Mouse (Mus musculus) kidney, embryonic 16.5 days (tissue): ENCODE measurements around the gene Tgfa. TPM values are rescaled to one million over a fixed set of nuclear protein-coding genes. Genes with fewer than 3 reads are reported as not detected.

Source experiments
- ATAC-seq: fragments of 200-750 bp; cut with Nextera tagmentation; 2 replicates; pipeline ENCODE4 v1.8.0; 2017; ENCODE audit warnings: moderate TSS enrichment; ENCODE audit not compliant: low FRiP score, low TSS enrichment
- H3K27ac ChIP-seq: fragments of 300-500 bp; sonication (generic); 2 replicates; pipeline ENCODE4 v1.5.1; 2014; ENCODE audit warnings: low read length
- H3K27me3 ChIP-seq: fragments of 300-500 bp; sonication (generic); 2 replicates; pipeline ENCODE4 v1.6.1; 2014; ENCODE audit warnings: low read length, control low read depth, mixed read lengths; ENCODE audit not compliant: insufficient read depth
- H3K36me3 ChIP-seq: fragments of 300-500 bp; sonication (generic); 2 replicates; pipeline ENCODE4 v1.6.1; 2014; ENCODE audit warnings: low read length, control low read depth, mixed read lengths; ENCODE audit not compliant: insufficient read depth
- H3K4me1 ChIP-seq: fragments of 300-500 bp; sonication (generic); 2 replicates; pipeline ENCODE4 v1.6.1; 2014; ENCODE audit warnings: low read length, control low read depth, mixed read lengths; ENCODE audit not compliant: insufficient read depth
- H3K4me2 ChIP-seq: fragments of 300-500 bp; sonication (generic); replicated peaks from 2 replicates; pipeline ENCODE4 v1.6.1; 2014; ENCODE audit warnings: low read depth, low read length
- H3K4me3 ChIP-seq: fragments of 300-500 bp; sonication (generic); 2 replicates; pipeline ENCODE4 v1.5.1; 2014; ENCODE audit warnings: mild to moderate bottlenecking, low read length
- H3K9ac ChIP-seq: fragments of 300-500 bp; sonication (generic); replicated peaks from 2 replicates; pipeline ENCODE4 v1.6.1; 2014; ENCODE audit warnings: low read length
- H3K9me3 ChIP-seq: fragments of 300-500 bp; sonication (generic); 2 replicates; pipeline ENCODE4 v1.6.1; 2016; ENCODE audit warnings: low read length, control low read depth
- WGBS: fragments of 180-500 bp; shearing (Covaris S2); extraction: QIAGEN DNeasy Blood & Tissue Kit; methylation state at CpG from one replicate; pipeline ENCODE4 v1.1.7; 2014; 5-methylcytosine and 5-hydroxymethylcytosine counted together
- polyA plus RNA-seq: library from polyadenylated mRNA; unstranded; fragments of >200 nt; fragmentation: Nextera tagmentation; extraction: Ambion mirVana; gene quantifications from 2 replicates; pipeline ENCODE4 v1.2.1, GENCODE M21; 2015

Tgfa gene
- polyA plus RNA-seq, 1 experiment from 2014 or later: 7.7 TPM

DNA sequence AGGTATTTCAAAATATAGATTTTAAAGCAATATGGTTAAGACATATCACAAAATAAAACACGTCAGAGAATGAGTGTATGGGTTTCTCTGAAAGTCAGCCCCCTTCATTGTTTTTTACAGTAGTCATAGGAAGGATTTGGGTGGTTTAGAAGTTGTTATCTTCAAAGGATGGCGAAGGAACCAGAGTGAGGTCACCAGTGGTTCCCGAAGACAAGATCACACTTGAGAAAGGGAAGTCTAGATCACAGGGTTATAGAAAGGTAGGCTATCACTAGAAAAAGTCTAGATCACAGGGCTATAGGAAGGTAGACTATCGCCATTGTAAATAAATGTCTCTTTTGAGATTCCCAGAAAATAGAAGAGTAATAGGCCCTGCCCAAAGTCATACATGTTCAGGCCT lies 23.7 kb downstream of the Tgfa start:
- Histone ChIP-seq H3K27ac (no peak overlapping the region), H3K4me3 (no peak overlapping the region), H3K27me3 (no peaks in the 10 kb centered on the region), H3K36me3 (no peaks in the 10 kb centered on the region), H3K9ac (no peak overlapping the region), H3K4me1 (peaks cover 12% of the 10 kb centered on the region), H3K4me2 (no peak overlapping the region), H3K9me3 (no peaks in the 10 kb centered on the region)
- no peak for ATAC-seq
- 86% methylated on average over 4 of the region's 4 CpGs for WGBS

DNA sequence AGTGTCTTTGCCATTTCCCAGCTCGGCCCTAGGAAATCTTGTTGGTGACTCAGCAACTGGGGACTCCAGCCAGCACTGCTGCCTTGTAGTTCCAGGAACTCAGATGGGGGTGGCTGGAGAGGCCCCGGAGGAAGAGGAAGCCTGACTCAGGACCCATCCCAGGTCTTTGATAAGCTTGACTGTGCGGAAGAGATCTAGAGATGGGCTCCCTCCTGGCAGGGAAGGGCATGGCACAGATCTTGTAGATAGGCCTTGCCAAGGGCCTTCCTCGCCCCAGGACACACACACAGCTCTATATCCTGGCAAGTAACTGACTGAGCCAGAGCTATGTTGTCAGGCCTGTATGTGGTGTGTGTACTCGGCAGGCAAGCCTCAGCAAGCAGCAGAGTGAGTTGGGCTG lies 24.5 kb downstream of the Tgfa start:
- H3K4me2 ChIP-seq: no peak overlapping the region
- no peaks in the 10 kb centered on the region for H3K9me3 ChIP-seq
- no peaks in the 10 kb centered on the region for H3K36me3 ChIP-seq
- H3K9ac ChIP-seq: no peak overlapping the region
- peaks cover 13% of the 10 kb centered on the region for H3K4me1 ChIP-seq
- ATAC-seq: no peak
- peak overlapping the region; percentile 10; the same call in 1 of the 2 replicates for H3K27ac ChIP-seq
- H3K27me3 ChIP-seq: no peaks in the 10 kb centered on the region
- WGBS: 76% methylated on average over 5 of the region's 5 CpGs
- no peak overlapping the region for H3K4me3 ChIP-seq

DNA sequence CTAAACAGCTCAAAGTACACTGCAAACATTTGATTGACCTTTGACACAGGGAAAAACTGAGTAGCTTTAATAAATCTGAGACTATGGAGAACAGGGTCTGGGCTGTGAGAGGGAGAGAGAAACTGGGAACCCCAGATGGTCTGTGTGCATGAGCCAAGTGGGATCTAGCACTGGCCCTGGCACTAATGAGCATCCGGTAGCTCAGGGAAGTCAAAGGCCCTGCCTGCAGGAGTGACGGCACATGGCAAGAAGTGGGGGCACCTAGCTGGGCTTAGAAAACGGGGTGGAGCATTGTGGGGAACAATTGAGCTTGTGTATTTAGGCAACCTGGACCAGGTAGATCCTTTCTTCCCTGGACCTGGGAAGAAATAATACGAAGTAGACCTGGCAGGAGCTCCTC lies 25.1 kb downstream of the Tgfa start:
- Histone ChIP-seq H3K27me3 (no peaks in the 10 kb centered on the region), H3K36me3 (no peaks in the 10 kb centered on the region), H3K4me3 (no peak overlapping the region), H3K4me1 (peaks cover 13% of the 10 kb centered on the region), H3K27ac (no peak overlapping the region), H3K9me3 (no peaks in the 10 kb centered on the region), H3K9ac (no peak overlapping the region), H3K4me2 (no peak overlapping the region)
- ATAC-seq: no peak
- 85% methylated on average over 4 of the region's 4 CpGs for WGBS

DNA sequence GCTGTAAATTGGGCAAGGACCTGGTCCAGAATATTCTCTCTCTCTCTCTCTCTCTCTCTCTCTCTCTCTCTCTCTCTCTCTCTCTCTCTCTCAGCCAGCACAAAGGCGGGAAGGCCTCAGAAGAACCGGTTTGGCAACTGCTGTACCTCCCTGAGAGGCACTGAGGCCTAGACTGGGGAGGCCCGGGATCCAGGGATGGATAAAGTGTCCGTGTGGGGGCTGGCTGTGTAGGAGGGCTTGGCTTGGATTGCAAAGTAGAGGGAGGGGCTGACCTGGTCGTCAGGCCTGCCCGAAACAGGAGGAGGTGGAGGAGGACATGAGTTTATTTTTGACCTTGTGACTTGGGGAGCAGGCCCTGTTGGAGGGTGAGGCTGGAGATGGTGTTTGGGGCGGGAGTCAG lies 27.4 kb downstream of the Tgfa start:
- Histone ChIP-seq H3K4me3 (no peak overlapping the region), H3K27me3 (no peaks in the 10 kb centered on the region), H3K4me2 (no peak overlapping the region), H3K4me1 (peaks cover 13% of the 10 kb centered on the region), H3K36me3 (no peaks in the 10 kb centered on the region), H3K9me3 (no peaks in the 10 kb centered on the region), H3K27ac (peak overlapping the region; percentile 57), H3K9ac (no peak overlapping the region)
- peak; percentile 84 for ATAC-seq
- 17% methylated on average over 7 of the region's 7 CpGs for WGBS

DNA sequence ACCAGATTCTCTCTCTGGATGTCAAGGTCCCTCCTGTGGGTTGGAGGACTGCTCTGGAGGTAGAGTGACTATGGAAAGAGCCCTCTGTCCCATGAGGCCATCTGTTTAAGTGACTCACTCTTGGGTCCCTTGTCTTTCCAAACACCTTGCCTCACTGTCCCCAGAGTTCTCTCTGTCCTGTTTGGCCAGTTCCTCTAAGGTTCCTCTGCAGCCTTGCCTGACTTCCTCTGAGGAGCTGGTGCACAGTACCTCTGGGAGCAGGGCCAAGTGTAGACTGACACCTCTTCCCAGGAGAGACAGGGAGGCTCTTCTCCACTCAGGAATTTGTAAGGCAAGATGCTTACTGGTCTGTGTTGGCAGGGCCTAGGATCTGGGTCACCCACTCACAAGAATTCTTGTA lies 30.6 kb downstream of the Tgfa start:
- no peak overlapping the region for H3K4me2 ChIP-seq

DNA sequence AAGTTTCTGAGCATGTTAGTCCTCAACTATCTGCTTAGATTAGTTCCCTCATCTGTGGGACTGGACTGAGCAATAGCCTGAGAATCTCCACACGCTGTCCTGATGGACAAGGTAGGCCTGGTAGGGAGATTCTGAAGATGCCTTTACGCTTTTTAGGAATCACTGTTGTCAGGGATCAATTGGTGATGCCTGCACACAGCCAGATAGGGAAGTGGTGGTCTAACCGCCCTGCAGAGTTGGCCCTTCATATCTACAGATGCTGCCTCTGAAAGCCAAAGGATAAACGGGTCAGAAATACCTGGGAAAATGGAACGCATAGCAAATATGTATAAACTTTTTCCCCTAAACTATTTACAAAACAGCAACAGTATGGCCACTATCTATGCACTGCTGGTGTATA lies 37.3 kb downstream of the Tgfa start:
- Histone ChIP-seq H3K4me1 (peaks cover 8% of the 10 kb centered on the region), H3K27ac (no peak overlapping the region), H3K4me2 (no peak overlapping the region), H3K9ac (no peak overlapping the region), H3K27me3 (no peaks in the 10 kb centered on the region), H3K9me3 (no peaks in the 10 kb centered on the region), H3K4me3 (no peak overlapping the region), H3K36me3 (no peaks in the 10 kb centered on the region)
- no peak for ATAC-seq
- 94% methylated on average over 5 of the region's 5 CpGs for WGBS

More for the DNA sequence above, 30.6 kb downstream of the Tgfa start:
- Histone ChIP-seq H3K9ac (no peak overlapping the region), H3K4me1 (peaks cover 13% of the 10 kb centered on the region), H3K36me3 (no peaks in the 10 kb centered on the region), H3K27ac (no peak overlapping the region), H3K4me3 (no peak overlapping the region), H3K27me3 (no peaks in the 10 kb centered on the region), H3K9me3 (no peaks in the 10 kb centered on the region)
- ATAC-seq: no peak

DNA sequence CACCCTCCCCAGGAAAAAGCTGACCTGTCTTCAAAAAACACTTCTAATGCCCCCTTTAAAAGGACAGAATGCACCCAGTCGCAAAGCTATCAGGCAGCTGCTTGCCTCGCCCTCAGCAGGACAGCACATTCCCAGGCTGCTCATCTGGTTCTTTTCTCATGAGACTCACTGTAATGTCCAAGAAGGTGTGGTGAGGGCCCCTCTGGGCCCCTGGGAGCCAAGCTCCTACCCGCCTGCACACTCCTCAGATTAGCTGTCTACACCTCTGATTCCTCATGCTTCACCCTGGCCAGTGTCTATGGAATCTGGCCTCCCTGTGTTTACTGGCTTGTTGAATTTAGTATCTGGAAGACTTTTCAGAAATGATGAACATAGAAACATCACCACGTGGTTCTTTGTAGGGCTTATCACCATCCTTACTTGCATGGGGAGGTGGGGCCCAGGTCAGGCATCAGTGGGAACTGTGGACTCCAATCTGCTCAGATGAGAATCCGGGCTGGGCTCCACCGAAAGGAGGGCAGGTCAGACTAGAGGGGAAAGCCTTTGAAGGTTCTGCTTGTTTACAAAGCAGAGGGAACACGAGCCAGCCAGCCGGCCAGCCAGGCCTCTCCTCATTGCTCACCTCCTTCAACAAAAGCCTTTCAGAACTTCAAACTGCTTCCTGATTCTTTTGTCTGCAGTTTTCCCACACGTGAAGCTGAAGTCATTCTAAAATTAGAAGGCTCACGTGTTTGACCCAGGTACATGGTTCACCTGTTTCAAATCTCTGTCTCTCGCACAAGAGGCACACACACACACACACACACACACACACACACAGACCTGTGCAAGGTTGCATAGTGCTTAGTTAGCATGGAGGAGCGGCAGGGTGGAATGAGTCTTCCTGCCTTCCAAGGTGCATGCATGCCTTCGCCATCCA lies 38.7 kb downstream of the Tgfa start:
- no peak overlapping the region for H3K4me2 ChIP-seq
- 28% methylated on average over 13 of the region's 13 CpGs for WGBS
- no peak overlapping the region for H3K9ac ChIP-seq
- no peaks in the 10 kb centered on the region for H3K27me3 ChIP-seq
- H3K4me3 ChIP-seq: no peak overlapping the region
- H3K9me3 ChIP-seq: no peaks in the 10 kb centered on the region
- peak overlapping the region; percentile 70; the same call in 1 of the 2 replicates for H3K27ac ChIP-seq
- H3K36me3 ChIP-seq: no peaks in the 10 kb centered on the region
- peaks cover 8% of the 10 kb centered on the region for H3K4me1 ChIP-seq
- peak; percentile 59; the same call in 1 of the 2 replicates for ATAC-seq

DNA sequence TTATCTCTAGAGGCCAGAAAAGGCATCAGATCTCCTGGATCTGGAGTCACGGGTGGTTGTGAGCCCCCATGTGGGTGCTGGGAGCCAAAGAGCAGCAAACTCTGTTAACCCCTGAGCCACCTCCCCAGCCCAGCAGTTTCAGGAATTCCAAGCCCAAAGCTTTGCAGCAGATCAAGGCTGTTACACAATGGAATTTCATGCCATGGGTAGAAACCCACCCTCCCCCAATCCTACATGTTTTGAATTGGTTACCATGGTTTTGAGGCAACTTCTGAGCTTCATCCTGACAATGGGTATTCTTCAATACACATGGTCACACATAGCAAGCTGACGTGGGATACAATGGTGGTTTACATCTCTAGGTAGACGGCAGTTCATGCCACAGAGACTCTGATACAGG lies 49.8 kb downstream of the Tgfa start:
- no peak overlapping the region for H3K9ac ChIP-seq
- ATAC-seq: no peak
- no peaks in the 10 kb centered on the region for H3K36me3 ChIP-seq
- H3K9me3 ChIP-seq: no peaks in the 10 kb centered on the region
- no peaks in the 10 kb centered on the region for H3K27me3 ChIP-seq
- H3K4me3 ChIP-seq: no peak overlapping the region
- 65% methylated on average over 3 of the region's 3 CpGs for WGBS
- H3K4me1 ChIP-seq: no peaks in the 10 kb centered on the region
- no peak overlapping the region for H3K4me2 ChIP-seq
- no peak overlapping the region for H3K27ac ChIP-seq

DNA sequence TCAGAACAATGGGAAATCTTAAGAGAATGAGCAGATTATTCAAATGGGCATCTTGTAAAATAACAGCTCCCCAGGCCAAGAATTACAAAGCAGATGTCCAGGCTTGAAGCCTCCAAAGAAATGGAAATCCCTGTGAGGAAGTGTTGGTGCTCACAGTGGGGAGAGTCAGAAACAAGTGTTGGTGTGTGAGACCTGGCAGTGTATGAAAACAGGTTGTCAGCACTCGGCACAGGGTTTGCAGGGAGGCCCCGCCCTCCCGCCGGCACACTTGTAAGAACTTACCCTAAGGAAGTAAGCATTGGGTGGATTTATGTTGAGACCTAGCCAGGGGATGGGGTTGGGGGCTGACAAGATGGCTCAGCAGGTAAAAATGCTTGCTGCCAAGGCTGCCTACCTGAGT lies 50.9 kb downstream of the Tgfa start:
- WGBS: 65% methylated on average over 4 of the region's 4 CpGs
- no peak for ATAC-seq
- H3K9ac ChIP-seq: no peak overlapping the region

DNA sequence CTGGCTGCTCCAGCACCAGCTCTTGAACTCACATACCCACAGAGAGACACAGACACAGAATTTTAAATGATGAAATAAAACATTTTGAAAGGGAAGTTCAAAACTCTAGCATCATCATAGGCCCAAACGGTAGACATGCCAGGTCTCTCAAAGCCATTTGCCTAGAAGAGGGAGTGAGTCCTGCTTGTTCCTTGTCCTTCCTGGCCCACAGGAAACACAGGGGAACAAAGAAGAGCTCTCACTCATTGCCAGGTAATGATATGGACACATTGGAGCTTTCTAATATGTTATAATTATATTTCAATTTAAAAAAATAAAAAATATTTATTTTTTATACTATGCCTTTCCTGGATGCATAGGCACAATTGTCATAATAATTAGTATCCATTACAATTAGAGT lies 53.5 kb downstream of the Tgfa start:
- ATAC-seq: no peak
- H3K36me3 ChIP-seq: no peaks in the 10 kb centered on the region
- WGBS: 86% methylated on average over 1 of the region's 1 CpGs

More for the DNA sequence above, 50.9 kb downstream of the Tgfa start:
- no peak overlapping the region for H3K4me2 ChIP-seq
- H3K9me3 ChIP-seq: no peaks in the 10 kb centered on the region
- no peak overlapping the region for H3K27ac ChIP-seq
- no peaks in the 10 kb centered on the region for H3K27me3 ChIP-seq
- H3K4me1 ChIP-seq: no peaks in the 10 kb centered on the region
- no peak overlapping the region for H3K4me3 ChIP-seq
- H3K36me3 ChIP-seq: no peaks in the 10 kb centered on the region

More for the DNA sequence above, 53.5 kb downstream of the Tgfa start:
- Histone ChIP-seq H3K27me3 (no peaks in the 10 kb centered on the region), H3K27ac (no peak overlapping the region), H3K4me3 (no peak overlapping the region), H3K4me2 (no peak overlapping the region), H3K9me3 (no peaks in the 10 kb centered on the region), H3K4me1 (peaks cover 19% of the 10 kb centered on the region), H3K9ac (no peak overlapping the region)
